Mouse (Mus musculus): Measurements from ENCODE around the gene Hes5. TPM values are rescaled to one million over a fixed set of nuclear protein-coding genes. Genes with fewer than 3 reads are reported as not detected.

Gene Hes5
- polyA plus RNA-seq, 1 experiment from 2014 or later, result 20.1 TPM

DNA sequence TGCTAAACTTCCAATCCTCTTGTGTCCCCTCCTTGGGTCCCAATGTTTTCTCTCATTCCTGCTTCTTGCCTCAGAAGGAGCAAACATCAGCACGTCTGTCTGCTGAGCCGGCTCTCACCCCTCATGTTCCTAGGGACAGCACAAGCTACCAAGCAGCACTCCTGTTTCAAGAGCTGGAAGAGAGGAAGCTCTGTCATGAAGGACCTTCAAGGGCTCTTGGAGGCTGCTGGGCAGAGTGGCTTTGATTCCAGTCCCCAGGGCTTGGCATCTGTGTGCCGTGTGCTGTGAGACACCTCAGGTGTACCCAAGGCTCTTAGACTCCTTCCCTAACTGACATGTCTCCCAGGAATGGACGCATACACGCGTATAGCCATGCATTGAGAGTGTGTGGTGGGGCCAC lies 20.4 kb downstream of the Hes5 start:
- Histone ChIP-seq H3K9me3 (ENCODE audit: low read length) (no peaks in the 10 kb centered on the region), H3K9ac (replicated peaks; ENCODE audit: low read length) (no peak overlapping the region), H3K27ac (ENCODE audit: low read length) (no peak overlapping the region), H3K4me3 (ENCODE audit: low read length) (no peak overlapping the region), H3K4me1 (ENCODE audit: insufficient read depth, low read length) (peaks cover 14% of the 10 kb centered on the region), H3K27me3 (ENCODE audit: insufficient read depth, low read length) (no peaks in the 10 kb centered on the region), H3K4me2 (replicated peaks; ENCODE audit: low read depth, low read length) (no peak overlapping the region), H3K36me3 (ENCODE audit: insufficient read depth, low read length) (peaks cover 52% of the 10 kb centered on the region)
- WGBS, result 85% methylated on average over 6 of the region's 6 CpGs
- ATAC-seq (ENCODE audit: low FRiP score, low TSS enrichment), result no peak; the same call in 1 of the 2 replicates

DNA sequence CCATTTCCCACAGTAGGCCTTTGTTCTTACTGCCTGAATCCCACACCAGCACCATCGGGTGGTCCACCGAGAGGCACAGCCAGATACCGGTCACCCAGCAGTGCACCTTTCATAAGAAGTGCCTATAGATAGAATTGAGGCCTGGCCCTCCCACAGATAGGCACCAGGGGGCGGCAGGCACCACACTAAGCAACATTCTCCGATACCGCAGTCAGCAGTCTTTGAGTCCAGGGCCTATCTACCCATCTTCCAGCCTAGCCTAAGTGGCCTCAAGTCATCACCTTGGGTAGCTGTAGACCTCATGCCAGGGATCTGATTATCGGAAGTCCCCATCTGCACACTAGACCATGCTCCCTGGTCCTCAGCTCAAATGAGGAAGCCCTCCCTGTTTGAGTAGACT lies 20.8 kb downstream of the Hes5 start:
- H3K27me3 ChIP-seq (ENCODE audit: insufficient read depth, low read length), result no peaks in the 10 kb centered on the region
- ATAC-seq (ENCODE audit: low FRiP score, low TSS enrichment), result peak; percentile 26
- H3K4me1 ChIP-seq (ENCODE audit: insufficient read depth, low read length), result peaks cover 14% of the 10 kb centered on the region
- H3K36me3 ChIP-seq (ENCODE audit: insufficient read depth, low read length), result peaks cover 47% of the 10 kb centered on the region
- no peak overlapping the region for H3K9ac ChIP-seq (replicated peaks; ENCODE audit: low read length)
- H3K4me2 ChIP-seq (replicated peaks; ENCODE audit: low read depth, low read length), result no peak overlapping the region
- 43% methylated on average over 7 of the region's 7 CpGs for WGBS
- no peak overlapping the region for H3K4me3 ChIP-seq (ENCODE audit: low read length)
- no peaks in the 10 kb centered on the region for H3K9me3 ChIP-seq (ENCODE audit: low read length)
- no peak overlapping the region for H3K27ac ChIP-seq (ENCODE audit: low read length)

- peaks cover 14% of the 10 kb centered on the region for H3K4me1 ChIP-seq (ENCODE audit: insufficient read depth, low read length)
- H3K27me3 ChIP-seq (ENCODE audit: insufficient read depth, low read length), result no peaks in the 10 kb centered on the region
- no peak overlapping the region for H3K4me2 ChIP-seq (replicated peaks; ENCODE audit: low read depth, low read length)
- 76% methylated on average over 18 of the region's 19 CpGs for WGBS
- no peak overlapping the region for H3K9ac ChIP-seq (replicated peaks; ENCODE audit: low read length)
- H3K4me3 ChIP-seq (ENCODE audit: low read length), result no peak overlapping the region
- H3K27ac ChIP-seq (ENCODE audit: low read length), result no peak overlapping the region
- H3K9me3 ChIP-seq (ENCODE audit: low read length), result no peaks in the 10 kb centered on the region
- peaks cover 39% of the 10 kb centered on the region for H3K36me3 ChIP-seq (ENCODE audit: insufficient read depth, low read length)
- no peak for ATAC-seq (ENCODE audit: low FRiP score, low TSS enrichment)
These were observed 21.8 kb downstream of the Hes5 start for GRCm38 (mm10) chr4:154982247-154983120.

DNA sequence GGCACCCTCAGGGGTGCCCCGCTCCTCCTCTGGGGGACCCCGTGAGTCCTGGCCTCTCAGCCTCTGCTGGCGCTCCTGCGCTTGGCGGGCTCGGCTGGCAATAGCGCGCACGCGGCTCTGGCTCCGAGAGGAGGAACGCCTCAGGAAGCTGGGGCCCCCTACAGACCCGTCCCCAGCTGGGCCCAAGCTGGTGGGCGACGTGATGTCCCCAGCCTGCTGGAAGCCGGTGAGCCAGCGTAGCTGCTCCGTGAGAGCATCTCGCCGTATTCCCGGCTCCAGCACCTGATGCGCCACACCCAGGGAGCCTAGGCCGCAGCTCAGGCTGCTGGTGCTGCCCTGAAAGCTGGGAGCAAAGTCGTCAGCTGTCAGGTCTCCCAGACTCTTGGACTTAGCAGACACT lies 23.0 kb downstream of the Hes5 start:
- Histone ChIP-seq H3K27me3 (ENCODE audit: insufficient read depth, low read length) (no peaks in the 10 kb centered on the region), H3K27ac (ENCODE audit: low read length) (no peak overlapping the region), H3K4me1 (ENCODE audit: insufficient read depth, low read length) (peaks cover 14% of the 10 kb centered on the region), H3K4me3 (ENCODE audit: low read length) (no peak overlapping the region), H3K36me3 (ENCODE audit: insufficient read depth, low read length) (peaks cover 26% of the 10 kb centered on the region), H3K9ac (replicated peaks; ENCODE audit: low read length) (no peak overlapping the region), H3K4me2 (replicated peaks; ENCODE audit: low read depth, low read length) (no peak overlapping the region), H3K9me3 (ENCODE audit: low read length) (no peaks in the 10 kb centered on the region)
- ATAC-seq (ENCODE audit: low FRiP score, low TSS enrichment), result no peak
- WGBS, result 16% methylated on average over 24 of the region's 24 CpGs

- H3K36me3 ChIP-seq (ENCODE audit: insufficient read depth, low read length), result peaks cover 11% of the 10 kb centered on the region
- H3K4me2 ChIP-seq (replicated peaks; ENCODE audit: low read depth, low read length), result no peak overlapping the region
- WGBS, result 89% methylated on average over 5 of the region's 5 CpGs
- no peak overlapping the region for H3K4me3 ChIP-seq (ENCODE audit: low read length)
- H3K4me1 ChIP-seq (ENCODE audit: insufficient read depth, low read length), result peaks cover 14% of the 10 kb centered on the region
- H3K27ac ChIP-seq (ENCODE audit: low read length), result no peak overlapping the region
- ATAC-seq (ENCODE audit: low FRiP score, low TSS enrichment), result no peak
- H3K9me3 ChIP-seq (ENCODE audit: low read length), result no peaks in the 10 kb centered on the region
- H3K9ac ChIP-seq (replicated peaks; ENCODE audit: low read length), result peak overlapping the region; percentile 40; the same call in 1 of the 2 replicates
- no peaks in the 10 kb centered on the region for H3K27me3 ChIP-seq (ENCODE audit: insufficient read depth, low read length)
These were observed 24.5 kb downstream of the Hes5 start for GRCm38 (mm10) chr4:154985151-154985777.

DNA sequence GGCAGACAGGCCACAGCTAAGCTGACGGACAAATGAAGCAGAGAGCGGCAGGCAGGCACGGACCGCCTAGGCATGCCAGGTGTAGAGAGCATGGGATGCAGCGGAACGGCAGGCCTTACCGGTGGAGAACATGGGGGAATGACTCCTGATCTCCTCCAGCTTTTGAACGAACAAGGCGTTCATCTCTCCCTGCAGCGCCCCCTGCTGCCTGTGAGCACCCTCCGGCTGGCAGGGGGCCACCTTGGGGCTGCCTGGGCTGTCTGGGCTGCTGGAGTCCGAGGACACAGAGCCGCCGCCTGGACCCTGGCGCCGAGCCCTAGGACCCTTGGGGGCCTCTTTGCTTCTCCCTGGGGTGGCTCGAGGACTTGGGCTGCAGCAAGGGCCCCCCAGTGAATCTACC lies 25.4 kb downstream of the Hes5 start:
- Histone ChIP-seq H3K9ac (replicated peaks; ENCODE audit: low read length) (peak overlapping the region; percentile 40; the same call in 1 of the 2 replicates), H3K4me3 (ENCODE audit: low read length) (no peak overlapping the region), H3K4me1 (ENCODE audit: insufficient read depth, low read length) (peaks cover 14% of the 10 kb centered on the region), H3K4me2 (replicated peaks; ENCODE audit: low read depth, low read length) (peak overlapping the region; percentile 36), H3K36me3 (ENCODE audit: insufficient read depth, low read length) (peaks cover 3% of the 10 kb centered on the region), H3K27ac (ENCODE audit: low read length) (no peak overlapping the region), H3K27me3 (ENCODE audit: insufficient read depth, low read length) (no peaks in the 10 kb centered on the region), H3K9me3 (ENCODE audit: low read length) (no peaks in the 10 kb centered on the region)
- WGBS, result 17% methylated on average over 17 of the region's 17 CpGs
- ATAC-seq (ENCODE audit: low FRiP score, low TSS enrichment), result peak; percentile 49; the same call in 1 of the 2 replicates

DNA sequence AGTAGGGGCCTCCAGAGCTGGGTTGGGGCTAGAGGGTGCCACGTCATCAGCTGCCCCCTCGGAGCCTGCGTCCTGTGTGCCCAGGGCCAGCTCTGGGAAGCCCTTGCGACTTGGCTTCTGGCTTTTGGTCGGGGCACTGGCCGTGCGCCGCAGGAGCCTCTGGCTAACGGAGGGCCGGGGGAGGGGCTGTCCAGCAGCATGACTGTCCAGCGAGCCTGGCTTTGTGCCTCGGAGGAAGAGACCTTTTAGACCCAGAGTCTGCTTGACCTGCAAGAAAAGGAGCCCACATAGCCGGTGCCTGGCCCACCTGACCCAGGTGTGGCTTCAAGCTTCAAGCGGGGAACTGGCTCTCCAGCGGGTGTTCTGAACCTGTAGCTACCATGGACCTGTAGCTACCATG lies 26.0 kb downstream of the Hes5 start:
- Histone ChIP-seq H3K9ac (replicated peaks; ENCODE audit: low read length) (no peak overlapping the region), H3K4me1 (ENCODE audit: insufficient read depth, low read length) (peaks cover 14% of the 10 kb centered on the region), H3K36me3 (ENCODE audit: insufficient read depth, low read length) (no peaks in the 10 kb centered on the region), H3K27ac (ENCODE audit: low read length) (no peak overlapping the region), H3K27me3 (ENCODE audit: insufficient read depth, low read length) (no peaks in the 10 kb centered on the region), H3K4me2 (replicated peaks; ENCODE audit: low read depth, low read length) (no peak overlapping the region), H3K4me3 (ENCODE audit: low read length) (no peak overlapping the region), H3K9me3 (ENCODE audit: low read length) (no peaks in the 10 kb centered on the region)
- no peak for ATAC-seq (ENCODE audit: low FRiP score, low TSS enrichment)
- 73% methylated on average over 15 of the region's 15 CpGs for WGBS

DNA sequence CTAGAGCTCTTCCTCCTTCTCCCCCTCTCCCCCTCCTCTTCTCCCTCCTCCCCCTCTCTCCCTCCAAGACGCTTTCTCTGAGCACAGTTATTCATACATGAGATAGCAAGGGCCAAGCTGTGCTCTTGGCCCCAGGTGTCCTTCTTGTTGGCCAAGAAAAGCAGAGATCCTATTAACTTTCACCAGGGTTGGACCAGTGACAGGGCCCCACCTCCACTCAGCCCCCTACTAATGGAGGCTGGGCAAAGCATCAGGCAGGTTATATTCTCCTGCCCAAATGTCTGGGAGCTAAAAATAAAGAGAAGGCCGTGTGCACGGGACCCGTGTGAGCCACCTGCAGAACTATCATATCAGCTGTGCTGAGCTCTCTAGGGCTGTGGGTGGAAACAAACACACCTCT lies 34.2 kb downstream of the Hes5 start:
- no peaks in the 10 kb centered on the region for H3K36me3 ChIP-seq (ENCODE audit: insufficient read depth, low read length)
- H3K9me3 ChIP-seq (ENCODE audit: low read length), result no peaks in the 10 kb centered on the region
- no peak overlapping the region for H3K4me2 ChIP-seq (replicated peaks; ENCODE audit: low read depth, low read length)
- WGBS, result 77% methylated on average over 4 of the region's 4 CpGs
- no peaks in the 10 kb centered on the region for H3K27me3 ChIP-seq (ENCODE audit: insufficient read depth, low read length)
- no peak for ATAC-seq (ENCODE audit: low FRiP score, low TSS enrichment)
- peaks cover 5% of the 10 kb centered on the region; the same call in 1 of the 2 replicates for H3K4me1 ChIP-seq (ENCODE audit: insufficient read depth, low read length)
- H3K27ac ChIP-seq (ENCODE audit: low read length), result no peak overlapping the region
- H3K9ac ChIP-seq (replicated peaks; ENCODE audit: low read length), result no peak overlapping the region
- H3K4me3 ChIP-seq (ENCODE audit: low read length), result no peak overlapping the region

- H3K4me2 ChIP-seq (replicated peaks; ENCODE audit: low read depth, low read length), result no peak overlapping the region
- no peaks in the 10 kb centered on the region for H3K9me3 ChIP-seq (ENCODE audit: low read length)
- peaks cover 5% of the 10 kb centered on the region; the same call in 1 of the 2 replicates for H3K4me1 ChIP-seq (ENCODE audit: insufficient read depth, low read length)
- H3K36me3 ChIP-seq (ENCODE audit: insufficient read depth, low read length), result no peaks in the 10 kb centered on the region
- no peak overlapping the region for H3K27ac ChIP-seq (ENCODE audit: low read length)
- no peaks in the 10 kb centered on the region for H3K27me3 ChIP-seq (ENCODE audit: insufficient read depth, low read length)
- 20% methylated on average over 8 of the region's 8 CpGs for WGBS
- peak; percentile 40; the same call in 1 of the 2 replicates for ATAC-seq (ENCODE audit: low FRiP score, low TSS enrichment)
- no peak overlapping the region for H3K9ac ChIP-seq (replicated peaks; ENCODE audit: low read length)
- no peak overlapping the region for H3K4me3 ChIP-seq (ENCODE audit: low read length)
These were observed 35.9 kb downstream of the Hes5 start for GRCm38 (mm10) chr4:154996572-154997154.
